Mouse (Mus musculus) spleen, adult 2 months (tissue): ENCODE results near the gene Fzr1.

Experiments used
- CTCF ChIP-seq: fragments of 200-500 bp; IDR thresholded peaks from 2 replicates; pipeline ENCODE4 v1.5.1; 2011; ENCODE audit warnings: mild to moderate bottlenecking, inconsistent platforms; ENCODE audit not compliant: insufficient read depth, insufficient read length, insufficient replicate concordance; ENCODE audit errors: extremely low read depth
- POLR2A ChIP-seq: fragments of 200-500 bp; IDR thresholded peaks from 2 replicates; pipeline ENCODE4 v1.6.1; 2011; ENCODE audit warnings: low read depth, low read length, inconsistent platforms

DNA sequence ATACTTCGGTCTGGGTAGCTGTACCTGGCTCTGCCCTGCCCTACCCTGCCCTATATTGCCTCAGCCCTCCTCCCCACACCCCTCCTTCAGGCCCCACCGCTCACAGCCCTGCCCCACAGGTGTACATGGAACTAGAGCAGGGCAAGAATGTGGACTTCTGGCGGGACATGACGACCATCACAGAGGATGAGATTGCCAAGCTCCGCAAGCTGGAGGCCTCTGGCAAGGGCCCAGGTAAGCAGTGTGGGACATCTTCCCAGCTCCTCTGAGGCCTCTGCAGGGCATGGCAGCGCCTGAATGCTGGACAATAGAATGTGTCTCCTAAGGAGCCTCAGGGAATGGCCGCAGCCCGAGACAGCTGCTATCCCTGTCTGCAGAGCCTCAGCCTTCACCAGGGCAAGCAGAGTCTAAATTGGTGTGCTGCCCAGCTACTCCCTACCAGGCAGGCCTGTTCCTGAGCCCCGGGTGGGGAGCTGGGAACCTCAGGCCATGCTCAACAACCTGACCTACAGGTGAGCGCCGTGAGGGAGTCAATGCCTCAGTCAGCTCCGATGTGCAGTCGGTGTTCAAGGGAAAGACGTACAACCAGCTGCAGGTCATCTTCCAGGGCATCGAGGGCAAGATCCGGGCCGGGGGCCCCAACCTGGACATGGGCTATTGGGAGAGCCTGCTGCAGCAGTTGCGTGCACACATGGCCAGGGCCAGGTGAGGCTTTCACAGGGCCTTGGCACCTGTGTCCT is 54.4 kb downstream of the Fzr1 start:
- TF ChIP-seq POLR2A (no peak), CTCF (no peak)
